Mouse (Mus musculus) CH12.LX (cell line): ENCODE results near the gene Cds1. TPM values are rescaled to one million over a fixed set of nuclear protein-coding genes. Genes with fewer than 3 reads are reported as not detected.

ENCODE experiments used
- DNase-seq: peaks from one replicate; pipeline ENCODE4 v3.0.0-alpha.2; 2013; ENCODE audit errors: extremely low read depth
- H3K27ac ChIP-seq: 2 replicates; pipeline ENCODE4 v1.5.1; 2012; ENCODE audit warnings: low read depth, mild to moderate bottlenecking, control low read depth, moderate library complexity; ENCODE audit not compliant: insufficient read depth
- H3K27me3 ChIP-seq: replicated peaks from 2 replicates; pipeline ENCODE3; 2012; ENCODE audit warnings: inconsistent platforms
- H3K36me3 ChIP-seq, 2 experiments: replicated peaks in 1 of 2; 2 replicates each; pipeline versions ENCODE3 to v1.6.1; 2012; ENCODE audit warnings: inconsistent platforms in 1 of 2, low read length in 1 of 2, mild to moderate bottlenecking in 1 of 2, mixed read lengths in 1 of 2, moderate library complexity in 1 of 2; ENCODE audit not compliant: control insufficient read depth in 1 of 2, insufficient read depth in 1 of 2
- H3K4me1 ChIP-seq, 2 experiments: 2 replicates each; pipeline ENCODE4 v1.6.1; 2012; ENCODE audit warnings: inconsistent platforms in 1 of 2, moderate library complexity in 1 of 2; ENCODE audit not compliant: insufficient read depth in 2 of 2, control insufficient read depth in 1 of 2
- H3K4me2 ChIP-seq: 2 replicates; pipeline ENCODE4 v1.6.1; 2012; ENCODE audit warnings: low read depth, mild to moderate bottlenecking, control low read depth; ENCODE audit not compliant: poor library complexity, insufficient read depth, severe bottlenecking
- H3K4me3 ChIP-seq, 3 experiments: fragments of 150-350 bp in 1 of 3; sonication (generic) in 1 of 3; replicated peaks in 1 of 3; 2 replicates each; pipeline versions ENCODE3 to v1.5.1; 2011 to 2012; ENCODE audit warnings: low read depth in 2 of 3, low read length in 2 of 3, mild to moderate bottlenecking in 2 of 3, moderate library complexity in 2 of 3, control low read depth in 1 of 3, improper control_type of control experiment in 1 of 3, inconsistent platforms in 1 of 3, mixed read lengths in 1 of 3; ENCODE audit not compliant: poor library complexity in 1 of 3
- H3K79me2 ChIP-seq: replicated peaks from 2 replicates; pipeline ENCODE4 v1.6.1; 2012; ENCODE audit warnings: mild to moderate bottlenecking, moderate library complexity; ENCODE audit not compliant: control insufficient read depth, poor library complexity, insufficient read depth, severe bottlenecking; ENCODE audit errors: extremely low read depth
- H3K9ac ChIP-seq: 2 replicates; pipeline ENCODE4 v1.6.1; 2012; ENCODE audit warnings: low read depth, mild to moderate bottlenecking, control low read depth, moderate library complexity; ENCODE audit not compliant: insufficient read depth
- H3K9me3 ChIP-seq: replicated peaks from 2 replicates; pipeline ENCODE3; 2012; ENCODE audit warnings: low read length, inconsistent platforms, mixed read lengths
- BHLHE40 ChIP-seq: IDR thresholded peaks from 2 replicates; pipeline ENCODE4 v1.6.1; 2011; ENCODE audit warnings: mild to moderate bottlenecking, low read depth, low read length, improper control_type of control experiment
- CHD2 ChIP-seq: IDR thresholded peaks from 2 replicates; pipeline ENCODE4 v1.6.1; 2011; ENCODE audit warnings: low read length, improper control_type of control experiment
- E2F4 ChIP-seq: IDR thresholded peaks from 2 replicates; pipeline ENCODE4 v1.6.1; 2011; ENCODE audit warnings: low read depth, low read length, improper control_type of control experiment; ENCODE audit not compliant: insufficient replicate concordance
- EP300 ChIP-seq: IDR thresholded peaks from 2 replicates; pipeline ENCODE4 v1.6.1; 2011; ENCODE audit warnings: low read length, improper control_type of control experiment
- ETS1 ChIP-seq: conservative IDR thresholded peaks from 2 replicates; pipeline ENCODE4 v1.6.1; 2012; ENCODE audit warnings: low read depth, mild to moderate bottlenecking, inconsistent platforms, low read length, improper control_type of control experiment, moderate library complexity
- GABPA ChIP-seq: IDR thresholded peaks from 2 replicates; pipeline ENCODE4 v1.6.1; 2012; ENCODE audit warnings: low read depth, low read length, improper control_type of control experiment, inconsistent platforms; ENCODE audit not compliant: insufficient replicate concordance
- HCFC1 ChIP-seq: IDR thresholded peaks from 2 replicates; pipeline ENCODE4 v1.6.1; 2012; ENCODE audit warnings: low read depth, mild to moderate bottlenecking, inconsistent platforms, low read length, improper control_type of control experiment
- IRF4 ChIP-seq: IDR thresholded peaks from 2 replicates; pipeline ENCODE4 v1.6.1; 2014; ENCODE audit warnings: low read depth, mild to moderate bottlenecking, inconsistent platforms, low read length, improper control_type of control experiment
- JUN ChIP-seq: IDR thresholded peaks from 2 replicates; pipeline ENCODE4 v1.6.1; 2011; ENCODE audit warnings: low read depth, mild to moderate bottlenecking, low read length, improper control_type of control experiment, moderate library complexity; ENCODE audit not compliant: insufficient read depth
- JUND ChIP-seq: conservative IDR thresholded peaks from 2 replicates; pipeline ENCODE4 v1.6.1; 2011; ENCODE audit warnings: low read depth, low read length, improper control_type of control experiment
- MAFK ChIP-seq: IDR thresholded peaks from 2 replicates; pipeline ENCODE4 v1.6.1; 2011; ENCODE audit warnings: low read length, improper control_type of control experiment; ENCODE audit not compliant: insufficient replicate concordance
- MAZ ChIP-seq: IDR thresholded peaks from 2 replicates; pipeline ENCODE4 v1.6.1; 2012; ENCODE audit warnings: low read depth, mild to moderate bottlenecking, inconsistent platforms, low read length, improper control_type of control experiment, moderate library complexity
- MYC ChIP-seq: IDR thresholded peaks from 2 replicates; pipeline ENCODE4 v1.6.1; 2011; ENCODE audit warnings: low read depth, mild to moderate bottlenecking, improper control_type of control experiment, low read length
- NELFE ChIP-seq: IDR thresholded peaks from 2 replicates; pipeline ENCODE4 v1.6.1; 2011; ENCODE audit warnings: low read depth, low read length, improper control_type of control experiment
- NRF1 ChIP-seq: IDR thresholded peaks from 2 replicates; pipeline ENCODE4 v1.6.1; 2014; ENCODE audit warnings: low read depth, mild to moderate bottlenecking, inconsistent platforms, low read length, improper control_type of control experiment, moderate library complexity
- PAX5 ChIP-seq: IDR thresholded peaks from 2 replicates; pipeline ENCODE4 v1.6.1; 2012; ENCODE audit warnings: low read length, inconsistent platforms, mixed read lengths
- POLR2A ChIP-seq: IDR thresholded peaks from 2 replicates; pipeline ENCODE4 v1.6.1; 2011; ENCODE audit warnings: low read depth, mild to moderate bottlenecking, improper control_type of control experiment, low read length
- POLR2AphosphoS2 ChIP-seq: IDR thresholded peaks from 2 replicates; pipeline ENCODE4 v1.6.1; 2011; ENCODE audit warnings: low read depth, low read length, improper control_type of control experiment
- SIN3A ChIP-seq: IDR thresholded peaks from 2 replicates; pipeline ENCODE4 v1.6.1; 2012; ENCODE audit warnings: low read length, improper control_type of control experiment, inconsistent platforms
- TCF12 ChIP-seq: IDR thresholded peaks from 2 replicates; pipeline ENCODE4 v1.6.1; 2014; ENCODE audit warnings: low read depth, mild to moderate bottlenecking, inconsistent platforms, low read length, improper control_type of control experiment
- UBTF ChIP-seq: IDR thresholded peaks from 2 replicates; pipeline ENCODE4 v1.6.1; 2012; ENCODE audit warnings: low read depth, mild to moderate bottlenecking, inconsistent platforms, low read length, improper control_type of control experiment, moderate library complexity
- USF1 ChIP-seq: IDR thresholded peaks from 2 replicates; pipeline ENCODE4 v1.6.1; 2014; ENCODE audit warnings: low read depth, mild to moderate bottlenecking, inconsistent platforms, low read length, improper control_type of control experiment
- USF2 ChIP-seq: conservative IDR thresholded peaks from 2 replicates; pipeline ENCODE4 v1.6.1; 2011; ENCODE audit warnings: low read depth, low read length, improper control_type of control experiment
- ZC3H11A ChIP-seq: IDR thresholded peaks from 2 replicates; pipeline ENCODE4 v1.6.1; 2012; ENCODE audit warnings: low read depth, mild to moderate bottlenecking, inconsistent platforms, low read length, improper control_type of control experiment
- ZKSCAN1 ChIP-seq: IDR thresholded peaks from 2 replicates; pipeline ENCODE4 v1.6.1; 2012; ENCODE audit warnings: low read depth, inconsistent platforms, low read length, improper control_type of control experiment, borderline replicate concordance
- ZMIZ1 ChIP-seq: IDR thresholded peaks from 2 replicates; pipeline ENCODE4 v1.6.1; 2012; ENCODE audit warnings: low read depth, mild to moderate bottlenecking, inconsistent platforms, low read length, improper control_type of control experiment
- ZNF384 ChIP-seq: IDR thresholded peaks from 2 replicates; pipeline ENCODE4 v1.6.1; 2012; ENCODE audit warnings: low read depth, low read length, improper control_type of control experiment, inconsistent platforms
- dilution Hi-C: fragments of 300-500 bp; cut with MboI; formaldehyde crosslinking; loops from 2 replicates; pipeline ENCODE4 v1.14.3; 2020; ENCODE audit warnings: low sequenced_read_pairs; ENCODE audit not compliant: extremely low pct_unique_long_range_greater_than_20kb, extremely low pct_ligation_motif_present
- in situ Hi-C: fragments of 300-500 bp; cut with MboI; formaldehyde crosslinking; loops from 3 replicates; pipeline ENCODE4 v1.14.3; 2019; ENCODE audit warnings: low sequenced_read_pairs, low pct_ligation_motif_present, low pct_unique_long_range_greater_than_20kb, mixed read lengths
- polyA plus RNA-seq: library from polyadenylated mRNA; unstranded; fragments of >175 nt; gene quantifications from 2 replicates; pipeline ENCODE4 v1.2.1, GENCODE M21; 2012; ENCODE audit warnings: low read depth; ENCODE audit not compliant: insufficient read length
- total RNA-seq, 2 experiments: library from RNA; depleted of rRNA; stranded (reverse); fragments of 300-350 nt in 1 of 2; fragments of >200 nt in 1 of 2; gene quantifications; 2 replicates each; pipeline ENCODE4 v1.2.3; 2012 to 2014

Cds1 gene
- total and polyA plus RNA-seq, 3 experiments = not detected

DNA sequence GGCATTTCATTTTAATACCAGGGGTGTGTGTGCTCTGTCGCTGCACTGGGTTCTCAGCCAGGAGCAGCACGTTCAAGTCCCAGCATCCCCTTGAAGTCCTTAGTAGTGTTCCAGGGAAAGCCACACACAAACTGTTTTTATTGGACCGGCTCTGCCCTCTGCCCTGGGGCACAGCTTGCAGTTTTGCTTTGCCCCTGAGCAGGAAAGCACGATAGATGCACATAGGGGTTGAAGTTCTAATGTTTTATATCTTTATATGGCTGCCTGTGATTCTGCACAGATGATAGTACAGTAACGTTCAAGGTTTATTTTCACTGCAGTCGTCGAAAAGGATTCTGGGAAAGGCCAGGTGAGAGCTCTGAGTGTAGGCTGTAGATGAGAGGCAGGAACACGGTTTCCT is 65.2 kb downstream of the Cds1 start:
- Histone ChIP-seq H3K27me3 (no peaks in the 10 kb centered on the region), H3K4me1 (no peaks in the 10 kb centered on the region), H3K79me2 (no peaks in the 10 kb centered on the region), H3K36me3 (no peaks in the 10 kb centered on the region), H3K9ac (no peak overlapping the region), H3K4me3 (no peak overlapping the region), H3K27ac (no peak overlapping the region), H3K9me3 (peaks cover 86% of the 10 kb centered on the region), H3K4me2 (no peak overlapping the region)
- dilution Hi-C loops = no loop called here
- TF ChIP-seq GABPA = no peak
- TF ChIP-seq ZMIZ1 = no peak
- TF ChIP-seq PAX5 = no peak
- no peak for TF ChIP-seq MYC
- TF ChIP-seq JUND = no peak
- no peak for TF ChIP-seq ZKSCAN1
- TF ChIP-seq NELFE = no peak
- no peak for TF ChIP-seq EP300
- TF ChIP-seq HCFC1 = no peak
- TF ChIP-seq JUN = no peak
- no peak for DNase-seq
- in situ Hi-C loops = no loop called here

DNA sequence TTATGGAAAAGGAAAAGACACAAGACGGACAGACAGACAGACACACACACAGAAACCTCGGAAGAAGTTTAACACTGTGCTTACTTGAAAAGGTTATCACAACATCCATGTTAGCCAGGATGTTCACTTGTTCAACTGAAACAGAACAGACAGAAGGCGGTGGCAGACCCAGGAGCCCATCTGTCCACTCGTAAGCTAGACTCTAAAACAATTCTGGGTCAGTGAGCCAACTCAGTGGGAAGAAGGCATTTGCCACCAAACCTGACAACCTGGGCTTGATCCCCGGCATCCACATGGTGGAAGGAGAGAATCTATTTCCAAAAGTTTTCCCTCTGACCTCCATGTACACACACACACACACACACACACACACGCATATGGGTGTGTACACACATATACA is 67.1 kb downstream of the Cds1 start:
- Histone ChIP-seq H3K36me3 (no peaks in the 10 kb centered on the region), H3K4me3 (no peak overlapping the region), H3K4me2 (no peak overlapping the region), H3K9ac (no peak overlapping the region), H3K79me2 (no peaks in the 10 kb centered on the region), H3K9me3 (peaks cover 84% of the 10 kb centered on the region), H3K4me1 (no peaks in the 10 kb centered on the region), H3K27me3 (no peaks in the 10 kb centered on the region), H3K27ac (no peak overlapping the region)
- no peak for DNase-seq
- dilution Hi-C loops = no loop called here
- in situ Hi-C loops = no loop called here
- TF ChIP-seq ZKSCAN1 (no peak), EP300 (no peak), ETS1 (no peak), ZC3H11A (no peak), SIN3A (no peak), UBTF (no peak), TCF12 (no peak), NRF1 (no peak), MAZ (no peak), BHLHE40 (no peak), IRF4 (no peak), USF1 (no peak), MAFK (no peak), ZNF384 (no peak), E2F4 (no peak), CHD2 (no peak), USF2 (no peak), POLR2AphosphoS2 (no peak), POLR2A (no peak)
